Comparison of ENCODE assay signal across 8 mouse cellular contexts in genomic region chr9:96669877-96670276, GRCm38 (mm10). TPM values are rescaled to one million over a fixed set of nuclear protein-coding genes. Genes with fewer than 3 reads are reported as not detected.
DNase-seq lines count a peak whose midpoint lies in the region; ATAC-seq and TF ChIP-seq lines count a peak whose summit lies in the region.

No protein-coding gene starts in this region.

- peak overlapping the region; percentile 57 for H3K4me3 ChIP-seq in E14TG2a.4 (replicated peaks; ENCODE audit: low read length)
- peak overlapping the region; percentile 33 for H3K4me3 ChIP-seq in forebrain, embryonic 12.5 days (replicated peaks)
- H3K4me3 ChIP-seq in heart, postnatal 0 days (ENCODE audit: low read depth, low read length): peak overlapping the region; percentile 29
- H3K4me3 ChIP-seq in liver, embryonic 16.5 days (ENCODE audit: low read depth, low read length): peak overlapping the region; percentile 34
- peak overlapping the region; percentile 35 for H3K4me3 ChIP-seq in neural tube, embryonic 13.5 days
- peak overlapping the region; percentile 81 for H3K4me3 ChIP-seq in testis, adult 2 months (ENCODE audit: control insufficient read depth, low read depth, low read length)

- peak; percentile 100 for ATAC-seq in forebrain, embryonic 12.5 days (ENCODE audit: low FRiP score)
- peak; percentile 100 for ATAC-seq in heart, postnatal 0 days (ENCODE audit: insufficient read depth, low read depth)
- peak; percentile 100 for ATAC-seq in liver, embryonic 16.5 days (ENCODE audit: low read depth)
- peak; percentile 100 for ATAC-seq in neural tube, embryonic 13.5 days (ENCODE audit: low read depth)

- H3K9ac ChIP-seq in forebrain, embryonic 12.5 days: peak overlapping the region; percentile 38; the same call in 1 of the 2 replicates
- no peak overlapping the region for H3K9ac ChIP-seq in heart, postnatal 0 days (replicated peaks; ENCODE audit: low read depth, low read length)
- no peak overlapping the region for H3K9ac ChIP-seq in liver, embryonic 16.5 days (ENCODE audit: low read depth, low read length)
- H3K9ac ChIP-seq in neural tube, embryonic 13.5 days: peak overlapping the region; percentile 62

- no peaks in the 10 kb centered on the region for H3K36me3 ChIP-seq in E14TG2a.4 (ENCODE audit: insufficient read depth, low read length)
- H3K36me3 ChIP-seq in forebrain, embryonic 12.5 days (replicated peaks): no peaks in the 10 kb centered on the region
- H3K36me3 ChIP-seq in heart, postnatal 0 days (replicated peaks; ENCODE audit: control insufficient read depth, insufficient read depth, low read length): no peaks in the 10 kb centered on the region
- no peaks in the 10 kb centered on the region for H3K36me3 ChIP-seq in liver, embryonic 16.5 days (ENCODE audit: control insufficient read depth, insufficient read depth)
- H3K36me3 ChIP-seq in neural tube, embryonic 13.5 days: no peaks in the 10 kb centered on the region
- H3K36me3 ChIP-seq in testis, adult 2 months (ENCODE audit: control insufficient read depth, insufficient read depth, low read length): no peaks in the 10 kb centered on the region

- H3K27me3 ChIP-seq in E14TG2a.4 (ENCODE audit: insufficient read depth, low read length): no peaks in the 10 kb centered on the region
- no peaks in the 10 kb centered on the region for H3K27me3 ChIP-seq in forebrain, embryonic 12.5 days
- H3K27me3 ChIP-seq in heart, postnatal 0 days (ENCODE audit: control insufficient read depth, insufficient read depth, low read length): no peaks in the 10 kb centered on the region
- H3K27me3 ChIP-seq in liver, embryonic 16.5 days (ENCODE audit: control insufficient read depth, insufficient read depth, low read depth, low read length): no peaks in the 10 kb centered on the region
- H3K27me3 ChIP-seq in neural tube, embryonic 13.5 days: no peaks in the 10 kb centered on the region
- no peaks in the 10 kb centered on the region for H3K27me3 ChIP-seq in testis, adult 2 months (ENCODE audit: control insufficient read depth, insufficient read depth, low read length)

- peak; percentile 88 for DNase-seq in c-Kit-positive CD71-positive TER-119-positive erythroid progenitor cells, embryonic 14.5 days (ENCODE audit: low spot score)
- peak; percentile 97 for DNase-seq in heart, postnatal 0 days (ENCODE audit: low spot score)
- DNase-seq in kidney, postnatal 4 days: peak; percentile 96 to 97

- H3K9me3 ChIP-seq in E14TG2a.4 (ENCODE audit: low read length): peaks cover 7% of the 10 kb centered on the region
- no peaks in the 10 kb centered on the region for H3K9me3 ChIP-seq in forebrain, embryonic 12.5 days
- H3K9me3 ChIP-seq in heart, postnatal 0 days (replicated peaks; ENCODE audit: control insufficient read depth, low read length): no peaks in the 10 kb centered on the region
- H3K9me3 ChIP-seq in liver, embryonic 16.5 days (replicated peaks; ENCODE audit: control insufficient read depth, low read length): no peaks in the 10 kb centered on the region
- H3K9me3 ChIP-seq in neural tube, embryonic 13.5 days: no peaks in the 10 kb centered on the region

- TF ChIP-seq CTCF in E14TG2a.4 (conservative IDR thresholded peaks at IDR 0.05; ENCODE audit: low read length): peak; percentile 47
- TF ChIP-seq CTCF in heart, postnatal 0 days (IDR thresholded peaks at IDR 0.05; ENCODE audit: low read depth): peak; percentile 95
- TF ChIP-seq CTCF in testis, adult 2 months (IDR thresholded peaks at IDR 0.05; ENCODE audit: control insufficient read depth, insufficient read depth, insufficient replicate concordance, low read depth, low read length): peak; percentile 45; the same call in 1 of the 2 replicates

- TF ChIP-seq POLR2A in testis, adult 2 months (IDR thresholded peaks at IDR 0.05; ENCODE audit: control insufficient read depth, low read depth, low read length): peak; percentile 59

- TF ChIP-seq EP300 in heart, postnatal 0 days (IDR thresholded peaks at IDR 0.05; ENCODE audit: low read depth): no peak

- peak overlapping the region; percentile 58 for H3K4me2 ChIP-seq in forebrain, embryonic 12.5 days
- peak overlapping the region; percentile 59 for H3K4me2 ChIP-seq in heart, postnatal 0 days (ENCODE audit: low read depth, low read length)
- peak overlapping the region; percentile 64 for H3K4me2 ChIP-seq in liver, embryonic 16.5 days (ENCODE audit: low read depth, low read length)
- peak overlapping the region; percentile 57 for H3K4me2 ChIP-seq in neural tube, embryonic 13.5 days

- peak overlapping the region; percentile 78 for H3K27ac ChIP-seq in forebrain, embryonic 12.5 days
- H3K27ac ChIP-seq in heart, postnatal 0 days (ENCODE audit: low read depth): peak overlapping the region; percentile 36; the same call in 1 of the 2 replicates
- H3K27ac ChIP-seq in liver, embryonic 16.5 days (ENCODE audit: low read length): no peak overlapping the region
- peak overlapping the region; percentile 89 for H3K27ac ChIP-seq in neural tube, embryonic 13.5 days (replicated peaks)
- H3K27ac ChIP-seq in testis, adult 2 months (ENCODE audit: control insufficient read depth, insufficient read depth, low read depth, low read length): peak overlapping the region; percentile 46; the same call in 1 of the 2 replicates

- 3% methylated on average over 15 of the region's 15 CpGs for WGBS in forebrain, embryonic 12.5 days
- 1% methylated on average over 15 of the region's 15 CpGs for WGBS in heart, postnatal 0 days
- 1% methylated on average over 15 of the region's 15 CpGs for WGBS in liver, embryonic 16.5 days (ENCODE audit: insufficient replicate concordance)
- 2% methylated on average over 15 of the region's 15 CpGs for WGBS in neural tube, embryonic 13.5 days

- H3K4me1 ChIP-seq in E14TG2a.4 (replicated peaks; ENCODE audit: low read depth, low read length): peaks cover 18% of the 10 kb centered on the region
- peaks cover 7% of the 10 kb centered on the region for H3K4me1 ChIP-seq in forebrain, embryonic 12.5 days
- H3K4me1 ChIP-seq in heart, postnatal 0 days (ENCODE audit: control insufficient read depth, insufficient read depth): no peaks in the 10 kb centered on the region
- no peaks in the 10 kb centered on the region; the same call in 1 of the 2 replicates for H3K4me1 ChIP-seq in liver, embryonic 16.5 days (ENCODE audit: control insufficient read depth, low read depth, low read length)
- H3K4me1 ChIP-seq in neural tube, embryonic 13.5 days (replicated peaks): 0 out of 2 replicates have a peak, but pooled peaks cover 4% of the 10 kb centered on the region
- H3K4me1 ChIP-seq in testis, adult 2 months (ENCODE audit: control insufficient read depth, insufficient read depth, low read length): peaks cover 5% of the 10 kb centered on the region

RNA-seq across cellular contexts. Expression of gene Rasa2, which starts 38.5 kb away (rescaled TPM):
- polyA plus RNA-seq in forebrain, embryonic 12.5 days (2016; fragmentation: Nextera tagmentation; extraction: Ambion mirVana): 17.6 and 18.8 TPM in 2 replicates
- total RNA-seq in heart, postnatal 0 days (2014; rRNA removed; ENCODE audit: low replicate concordance): 4.6 and 38.9 TPM in 2 replicates
- polyA plus RNA-seq in heart, postnatal 0 days (2015; fragmentation: Nextera tagmentation; extraction: Ambion mirVana): 6.9 and 8.0 TPM in 2 replicates
- 2.2 and 2.6 TPM in 2 replicates for polyA plus RNA-seq in liver, embryonic 16.5 days (2015; fragmentation: Nextera tagmentation; extraction: Ambion mirVana)
- 16.3 and 17.7 TPM in 2 replicates for polyA plus RNA-seq in neural tube, embryonic 13.5 days (2015; fragmentation: Nextera tagmentation; extraction: Ambion mirVana)
- polyA plus RNA-seq in testis, adult 2 months (2012; rRNA removed): 1.8 TPM in 2 replicates

Comparison
In these comparisons a context has a peak if more than half of its experiments do, and no peak if none do; other contexts are left out.
1. H3K4me3 ChIP-seq: peak in every context shown above with its lines; median percentile 81 in testis, adult 2 months; 57 in E14TG2a.4; 35 in neural tube, embryonic 13.5 days; 34 in liver, embryonic 16.5 days; 33 in forebrain, embryonic 12.5 days; 29 in heart, postnatal 0 days.
2. CTCF ChIP-seq: peak in every context shown above with its lines; median percentile 95 in heart, postnatal 0 days; 47 in E14TG2a.4; 45 in testis, adult 2 months.
3. H3K9ac ChIP-seq: peak in forebrain, embryonic 12.5 days (single experiment) and neural tube, embryonic 13.5 days (single experiment); none in heart, postnatal 0 days (single experiment) and liver, embryonic 16.5 days (single experiment).
4. Peak in every context shown above with its lines, with median percentiles within 50 percentile points of each other: DNase-seq, ATAC-seq and H3K4me2 ChIP-seq.